Mouse (Mus musculus) kidney, embryonic 15.5 days (tissue): Measurements from ENCODE around the gene Fermt3. TPM values are rescaled to one million over a fixed set of nuclear protein-coding genes. Genes with fewer than 3 reads are reported as not detected.
A peak's percentile ranks its signal among the peaks of the same experiment; 100 is the strongest.

Source experiments
- ATAC-seq: fragments of 200-750 bp; cut with Nextera tagmentation; replicated peaks from 2 replicates; pipeline ENCODE4 v1.8.0; 2017; ENCODE audit warnings: moderate TSS enrichment; ENCODE audit not compliant: low FRiP score
- H3K27ac ChIP-seq: fragments of 300-500 bp; sonication (generic); 2 replicates; pipeline ENCODE4 v1.5.1; 2015; ENCODE audit warnings: mild to moderate bottlenecking, inconsistent platforms
- H3K27me3 ChIP-seq: fragments of 300-500 bp; sonication (generic); 2 replicates; pipeline ENCODE4 v1.6.1; 2015; ENCODE audit warnings: inconsistent platforms
- H3K36me3 ChIP-seq: fragments of 300-500 bp; sonication (generic); 2 replicates; pipeline ENCODE4 v1.6.1; 2015; ENCODE audit warnings: inconsistent platforms
- H3K4me1 ChIP-seq: fragments of 300-500 bp; sonication (generic); 2 replicates; pipeline ENCODE4 v1.6.1; 2015; ENCODE audit warnings: inconsistent platforms
- H3K4me2 ChIP-seq: fragments of 300-500 bp; sonication (generic); 2 replicates; pipeline ENCODE4 v1.6.1; 2015; ENCODE audit warnings: moderate library complexity, mild to moderate bottlenecking, inconsistent platforms
- H3K4me3 ChIP-seq: fragments of 300-500 bp; sonication (generic); replicated peaks from 2 replicates; pipeline ENCODE4 v1.5.1; 2015; ENCODE audit warnings: mild to moderate bottlenecking, inconsistent platforms
- H3K9ac ChIP-seq: fragments of 300-500 bp; sonication (generic); 2 replicates; pipeline ENCODE4 v1.6.1; 2015; ENCODE audit warnings: mild to moderate bottlenecking, inconsistent platforms
- H3K9me3 ChIP-seq: fragments of 300-500 bp; sonication (generic); replicated peaks from 2 replicates; pipeline ENCODE4 v1.6.1; 2016; ENCODE audit warnings: inconsistent platforms
- WGBS: fragments of 180-500 bp; shearing (Covaris S2); methylation state at CpG from one replicate; pipeline ENCODE4 v1.1.7; 2015; ENCODE audit warnings: mixed read lengths; 5-methylcytosine and 5-hydroxymethylcytosine counted together
- polyA plus RNA-seq: library from polyadenylated mRNA; unstranded; fragments of >200 nt; fragmentation: Nextera tagmentation; extraction: Ambion mirVana; gene quantifications from 2 replicates; pipeline ENCODE4 v1.2.1, GENCODE M21; 2015

Gene Fermt3
- polyA plus RNA-seq, 1 experiment from 2014 or later, result 8.3 TPM

- Histone ChIP-seq H3K9me3 (no peaks in the 10 kb centered on the region), H3K4me1 (peaks cover 29% of the 10 kb centered on the region), H3K27me3 (no peaks in the 10 kb centered on the region), H3K4me2 (no peak overlapping the region), H3K27ac (no peak overlapping the region), H3K36me3 (peaks cover 54% of the 10 kb centered on the region), H3K9ac (no peak overlapping the region), H3K4me3 (no peak overlapping the region)
- ATAC-seq, result no peak
- WGBS, result 50% methylated on average over 9 of the region's 9 CpGs
Measured at GRCm38 (mm10) chr19:6954046-6954445, 65.2 kb downstream of the Fermt3 start.

GRCm38 (mm10) chr19:6952712-6953037 lies 66.6 kb downstream of the Fermt3 start:
- H3K9me3 ChIP-seq, result no peaks in the 10 kb centered on the region
- peaks cover 41% of the 10 kb centered on the region for H3K36me3 ChIP-seq
- WGBS, result 8% methylated on average over 3 of the region's 3 CpGs
- ATAC-seq, result 0 out of 2 replicates have a peak, but pooled peaks have one; percentile 10
- H3K27ac ChIP-seq, result peak overlapping the region; percentile 96
- H3K4me3 ChIP-seq, result peak overlapping the region; percentile 54
- H3K9ac ChIP-seq, result peak overlapping the region; percentile 68
- peak overlapping the region; percentile 92 for H3K4me2 ChIP-seq
- H3K4me1 ChIP-seq, result peaks cover 29% of the 10 kb centered on the region
- no peaks in the 10 kb centered on the region for H3K27me3 ChIP-seq

GRCm38 (mm10) chr19:6951994-6952711 lies 67.1 kb downstream of the Fermt3 start:
- Histone ChIP-seq H3K4me1 (peaks cover 29% of the 10 kb centered on the region), H3K9ac (peak overlapping the region; percentile 68), H3K4me2 (peak overlapping the region; percentile 92), H3K9me3 (no peaks in the 10 kb centered on the region), H3K27ac (peak overlapping the region; percentile 96), H3K27me3 (no peaks in the 10 kb centered on the region), H3K4me3 (peak overlapping the region; percentile 54), H3K36me3 (peaks cover 37% of the 10 kb centered on the region)
- ATAC-seq, result peak; percentile 40
- WGBS, result 1% methylated on average over 31 of the region's 31 CpGs

GRCm38 (mm10) chr19:6951381-6951968 lies 67.8 kb downstream of the Fermt3 start:
- Histone ChIP-seq H3K36me3 (peaks cover 35% of the 10 kb centered on the region), H3K4me3 (peak overlapping the region; percentile 54), H3K9me3 (no peaks in the 10 kb centered on the region), H3K4me2 (peak overlapping the region; percentile 92), H3K27me3 (no peaks in the 10 kb centered on the region), H3K4me1 (peaks cover 29% of the 10 kb centered on the region), H3K27ac (peak overlapping the region; percentile 96), H3K9ac (peak overlapping the region; percentile 68)
- WGBS, result under 1% methylated on average over 35 of the region's 35 CpGs
- ATAC-seq, result peak; percentile 81

- Histone ChIP-seq H3K4me2 (peak overlapping the region; percentile 92), H3K4me1 (peaks cover 29% of the 10 kb centered on the region), H3K27me3 (no peaks in the 10 kb centered on the region), H3K9me3 (no peaks in the 10 kb centered on the region), H3K4me3 (peak overlapping the region; percentile 54), H3K27ac (peak overlapping the region; percentile 96), H3K9ac (peak overlapping the region; percentile 68), H3K36me3 (peaks cover 32% of the 10 kb centered on the region)
- under 1% methylated on average over 28 of the region's 28 CpGs for WGBS
- ATAC-seq, result peak; percentile 38
Measured at GRCm38 (mm10) chr19:6950613-6951153, 68.6 kb downstream of the Fermt3 start.

- H3K27me3 ChIP-seq, result no peaks in the 10 kb centered on the region
- ATAC-seq, result no peak
- WGBS, result 54% methylated on average over 5 of the region's 5 CpGs
- peaks cover 29% of the 10 kb centered on the region for H3K4me1 ChIP-seq
- H3K4me2 ChIP-seq, result peak overlapping the region; percentile 92
- H3K9me3 ChIP-seq, result no peaks in the 10 kb centered on the region
- H3K9ac ChIP-seq, result peak overlapping the region; percentile 68; the same call in 1 of the 2 replicates
- H3K4me3 ChIP-seq, result peak overlapping the region; percentile 54
- H3K36me3 ChIP-seq, result peaks cover 26% of the 10 kb centered on the region
- H3K27ac ChIP-seq, result peak overlapping the region; percentile 96
Measured at GRCm38 (mm10) chr19:6949951-6950350, 69.3 kb downstream of the Fermt3 start.

GRCm38 (mm10) chr19:6949532-6949931 lies 69.7 kb downstream of the Fermt3 start:
- WGBS, result 85% methylated on average over 5 of the region's 5 CpGs
- peaks cover 29% of the 10 kb centered on the region for H3K4me1 ChIP-seq
- H3K9ac ChIP-seq, result no peak overlapping the region
- no peak for ATAC-seq
- H3K9me3 ChIP-seq, result no peaks in the 10 kb centered on the region
- H3K36me3 ChIP-seq, result peaks cover 26% of the 10 kb centered on the region
- 0 out of 2 replicates have a peak overlapping the region, but pooled peaks have one; percentile 54 for H3K4me3 ChIP-seq
- H3K4me2 ChIP-seq, result peak overlapping the region; percentile 92; the same call in 1 of the 2 replicates
- no peaks in the 10 kb centered on the region for H3K27me3 ChIP-seq
- H3K27ac ChIP-seq, result 0 out of 2 replicates have a peak overlapping the region, but pooled peaks have one; percentile 16

Other genes starting within 250 kb of the Fermt3 start
- 19.2 and 22.3 TPM in 2 replicates for gene Rps6ka4, start 178.8 kb downstream of the Fermt3 start, polyA plus RNA-seq
- 0.74 and 1.2 TPM in 2 replicates for gene Ccdc88b, start 161.3 kb downstream of the Fermt3 start, polyA plus RNA-seq
- gene Trmt112, start 109.8 kb downstream of the Fermt3 start, polyA plus RNA-seq, result 148 and 167 TPM in 2 replicates
- 268 and 275 TPM in 2 replicates for gene Prdx5, start 109.4 kb downstream of the Fermt3 start, polyA plus RNA-seq
- gene Esrra, start 97.7 kb downstream of the Fermt3 start, polyA plus RNA-seq, result 14.8 and 15.3 TPM in 2 replicates
- 2.0 and 3.1 TPM in 2 replicates for gene Catsperz, start 94.1 kb downstream of the Fermt3 start, polyA plus RNA-seq
- gene Kcnk4, start 85.0 kb downstream of the Fermt3 start, polyA plus RNA-seq, result 0.14 and 0.45 TPM in 2 replicates
- 68.4 and 75.5 TPM in 2 replicates for gene Bad, start 77.6 kb downstream of the Fermt3 start, polyA plus RNA-seq
- 30.4 and 32.9 TPM in 2 replicates for gene Gpr137, start 77.0 kb downstream of the Fermt3 start, polyA plus RNA-seq
- 139 and 160 TPM in 2 replicates for gene Ppp1r14b, start 44.5 kb downstream of the Fermt3 start, polyA plus RNA-seq
- 42.5 and 44.8 TPM in 2 replicates for gene Plcb3, start 43.0 kb downstream of the Fermt3 start, polyA plus RNA-seq
- 129 and 137 TPM in 2 replicates for gene Fkbp2, start 39.0 kb downstream of the Fermt3 start, polyA plus RNA-seq
- 39.5 and 41.0 TPM in 2 replicates for gene Vegfb, start 31.8 kb downstream of the Fermt3 start, polyA plus RNA-seq
- 22.5 and 24.1 TPM in 2 replicates for gene Dnajc4, start 26.9 kb downstream of the Fermt3 start, polyA plus RNA-seq
- gene Nudt22, start 23.4 kb downstream of the Fermt3 start, polyA plus RNA-seq, result 25.4 and 27.4 TPM in 2 replicates
- gene Trpt1, start 23.3 kb downstream of the Fermt3 start, polyA plus RNA-seq, result 11.2 and 12.1 TPM in 2 replicates
- 290 and 298 TPM in 2 replicates for gene Stip1, start 20.5 kb upstream of the Fermt3 start, polyA plus RNA-seq
- 13.9 and 14.8 TPM in 2 replicates for gene Macrod1, start 37.3 kb upstream of the Fermt3 start, polyA plus RNA-seq
- 4.4 and 5.0 TPM in 2 replicates for gene Flrt1, start 86.3 kb upstream of the Fermt3 start, polyA plus RNA-seq
- 206 and 224 TPM in 2 replicates for gene Otub1, start 186.8 kb upstream of the Fermt3 start, polyA plus RNA-seq
- gene Cox8a, start 198.1 kb upstream of the Fermt3 start, polyA plus RNA-seq, result 1,089 and 1,191 TPM in 2 replicates
- gene Naa40, start 221.7 kb upstream of the Fermt3 start, polyA plus RNA-seq, result 74.6 and 75.3 TPM in 2 replicates
- gene Rcor2, start 247.9 kb upstream of the Fermt3 start, polyA plus RNA-seq, result 15.9 and 16.0 TPM in 2 replicates